Mouse (Mus musculus) C2C12 (cell line): ENCODE results near the gene Otud4.

Experiments used
- CEBPB ChIP-seq: IDR thresholded peaks from one replicate; pipeline ENCODE4 v1.6.1; 2011; ENCODE audit warnings: low read depth, mild to moderate bottlenecking, control low read depth, moderate library complexity
- CTCF ChIP-seq: IDR thresholded peaks from one replicate; pipeline ENCODE4 v1.5.1; 2011; ENCODE audit not compliant: control insufficient read depth, insufficient read depth, insufficient read length
- MAX ChIP-seq: IDR thresholded peaks from one replicate; pipeline ENCODE4 v1.6.1; 2011; ENCODE audit warnings: mild to moderate bottlenecking, control low read depth
- MYOD1 ChIP-seq: IDR thresholded peaks from one replicate; pipeline ENCODE4 v1.6.1; 2011; ENCODE audit warnings: low read depth; ENCODE audit not compliant: control insufficient read depth, insufficient read length
- MYOG ChIP-seq: IDR thresholded peaks from one replicate; pipeline ENCODE4 v1.6.1; 2011; ENCODE audit not compliant: control insufficient read depth, insufficient read length; ENCODE audit errors: extremely low read depth
- USF1 ChIP-seq: IDR thresholded peaks from one replicate; pipeline ENCODE4 v1.6.1; 2011; ENCODE audit warnings: low read depth, mild to moderate bottlenecking, control low read depth, moderate library complexity

DNA sequence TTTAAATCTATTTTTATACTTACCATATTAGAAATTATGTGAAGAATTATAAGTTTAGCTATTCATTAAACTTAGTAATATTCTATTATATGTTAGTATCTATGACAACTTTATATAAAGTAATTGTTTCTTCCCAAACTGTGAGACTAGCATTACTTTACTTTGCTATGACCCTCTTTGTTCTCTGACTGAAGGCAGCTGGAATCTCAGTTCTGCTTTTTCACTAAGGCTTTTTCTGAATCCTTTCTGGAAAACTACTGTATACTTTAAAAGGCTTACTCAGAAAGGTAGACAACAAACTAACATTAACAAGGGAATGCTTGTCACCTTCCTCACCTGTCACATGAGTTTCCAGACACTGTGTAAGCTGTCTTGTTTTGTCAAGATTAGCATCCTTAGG lies 83.9 kb downstream of the Otud4 start:
- TF ChIP-seq CTCF: no peak
- TF ChIP-seq USF1: no peak
- no peak for TF ChIP-seq CEBPB
- TF ChIP-seq MYOG: no peak
- TF ChIP-seq MYOD1: no peak
- TF ChIP-seq MAX: no peak
